ENCODE assay signal across 18 mouse cellular contexts in the genomic region with DNA sequence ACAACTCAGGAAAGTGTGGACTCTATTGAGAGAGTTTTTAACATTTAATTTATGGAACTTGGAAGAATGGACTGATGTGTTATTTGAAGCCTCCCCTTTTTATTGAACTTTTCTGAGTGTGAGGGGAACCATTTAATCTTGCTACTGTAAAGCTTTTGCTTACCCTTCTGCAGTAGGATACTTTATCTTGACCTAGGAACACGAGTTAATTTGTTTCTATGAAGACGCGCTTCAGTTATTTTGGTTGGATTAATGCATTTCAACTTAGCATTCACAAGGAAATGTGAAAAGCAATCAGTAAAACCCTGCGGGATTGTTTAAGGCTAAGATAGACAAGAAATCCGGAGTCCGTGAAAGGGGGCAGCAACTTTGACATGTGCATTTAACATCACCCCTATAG.
"Had no signal": no experiment of that assay in that cellular context is flagged by ENCODE, and none has a peak within 500 bp of the region (broad histone marks: within the 10 kb centered on the region; RNA-seq: fewer than 3 reads in every experiment).

No protein-coding gene starts in this region.

- H3K4me2 ChIP-seq: lung, embryonic 14.5 days; midbrain, embryonic 12.5 days; neural tube, embryonic 13.5 days; neural tube, embryonic 15.5 days had no signal

- H3K36me3 ChIP-seq: midbrain, embryonic 10.5 days; midbrain, embryonic 12.5 days; neural tube, embryonic 13.5 days; neural tube, embryonic 15.5 days had no signal

- H3K9me3 ChIP-seq: midbrain, embryonic 10.5 days; midbrain, embryonic 12.5 days; neural tube, embryonic 13.5 days; neural tube, embryonic 15.5 days had no signal

- H3K27ac ChIP-seq: midbrain, embryonic 10.5 days; midbrain, embryonic 12.5 days; neural tube, embryonic 13.5 days; neural tube, embryonic 15.5 days had no signal

- H3K9ac ChIP-seq: lung, embryonic 14.5 days; midbrain, embryonic 12.5 days; neural tube, embryonic 13.5 days; neural tube, embryonic 15.5 days had no signal

- H3K4me1 ChIP-seq: neural tube, embryonic 13.5 days; neural tube, embryonic 15.5 days had no signal

- ATAC-seq: midbrain, embryonic 16.5 days had no signal

- DNase-seq: lung, embryonic 14.5 days; lung, postnatal 10 days; lung, postnatal 4 days; midbrain, embryonic 14.5 days; retina, postnatal 1 day; right cerebral cortex, adult 18-20 months; right cerebral cortex, postnatal 25 days; right cerebral cortex, postnatal 4 days; spleen, adult 18-20 months; thymus, adult 18-20 months; thymus, postnatal 14 days; thymus, postnatal 36 days had no signal

- H3K4me3 ChIP-seq: midbrain, embryonic 10.5 days; midbrain, embryonic 12.5 days; myocyte; neural tube, embryonic 13.5 days; neural tube, embryonic 15.5 days had no signal

- H3K27me3 ChIP-seq: midbrain, embryonic 12.5 days; neural tube, embryonic 13.5 days; neural tube, embryonic 15.5 days had no signal
